Mouse (Mus musculus) frontal cortex, adult (tissue): ENCODE measurements at regions not wholly inside any gene's neighbourhood (a gene's known extent, or its start where the extent isn't known, plus 50 kb on each side); places are given as distances from the start of the nearest gene placed in this dataset.

Experiments used
- ATAC-seq: cut with Nextera tagmentation; 2 replicates; pipeline ENCODE4 v1.9.2; 2017; ENCODE audit warnings: mild to moderate bottlenecking, moderate library complexity, mixed read lengths; ENCODE audit not compliant: low TSS enrichment

DNA sequence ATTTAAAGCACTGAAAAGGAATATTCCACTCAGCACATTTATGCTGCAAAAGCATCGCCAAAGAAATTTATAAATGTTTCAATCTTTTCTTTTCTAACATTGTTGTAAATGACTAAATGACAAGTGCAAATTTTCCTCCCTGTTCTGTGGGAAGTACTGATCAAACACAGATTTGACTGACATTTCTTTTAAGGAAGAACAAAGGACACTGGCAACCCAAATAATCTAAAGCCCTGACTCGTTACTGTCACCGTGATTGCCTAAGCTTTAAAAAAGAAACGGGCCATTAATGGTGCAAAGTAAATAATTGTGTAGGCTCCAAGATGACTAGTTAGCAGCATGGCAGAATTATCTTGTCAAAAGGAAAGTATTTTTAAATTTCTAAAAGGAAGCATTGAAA, 587.4 kb downstream of the Otol1 start:
- ATAC-seq: no peak
